ENCODE assay signal across 14 mouse cellular contexts in the genomic region with DNA sequence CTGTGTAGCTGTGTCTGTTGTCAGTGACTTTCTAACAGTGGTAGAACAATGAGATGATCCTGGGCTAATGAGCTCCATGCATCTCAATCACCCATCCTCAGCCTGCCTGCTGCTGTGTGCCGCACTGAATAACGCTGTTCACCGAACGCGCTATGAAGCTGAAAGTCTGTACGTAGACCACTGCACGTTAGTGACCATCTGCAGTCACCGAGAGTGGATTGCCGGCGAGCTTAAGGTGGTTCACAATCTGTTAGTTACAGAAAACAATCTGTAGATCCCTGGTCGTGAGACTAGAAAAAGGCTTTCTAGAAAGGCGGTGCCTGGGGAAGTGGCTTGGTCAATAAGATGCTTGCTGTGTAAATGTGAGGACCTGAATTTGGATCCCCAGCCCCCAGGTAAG.
"Had no signal": no experiment of that assay in that cellular context is flagged by ENCODE, and none has a peak within 500 bp of the region (broad histone marks: within the 10 kb centered on the region; RNA-seq: fewer than 3 reads in every experiment).

No protein-coding gene starts in this region.

- H3K9me3 ChIP-seq: limb, embryonic 10.5 days; liver, embryonic 15.5 days had no signal

- H3K36me3 ChIP-seq: limb, embryonic 10.5 days; liver, embryonic 15.5 days had no signal

- H3K27ac ChIP-seq: limb, embryonic 10.5 days; liver, embryonic 15.5 days; stomach, postnatal 0 days had no signal

- DNase-seq: kidney, adult 8-10 months; kidney, postnatal 25 days; layer of hippocampus, adult 9-11 months; lung, adult 2 months; lung, postnatal 36 days; right cerebral cortex, adult 18-20 months; right cerebral cortex, postnatal 25 days; thymus, adult 18-20 months; thymus, postnatal 14 days had no signal

- H3K4me3 ChIP-seq: limb, embryonic 10.5 days; liver, embryonic 15.5 days had no signal

- H3K4me2 ChIP-seq: liver, embryonic 11.5 days; liver, embryonic 15.5 days had no signal

- H3K4me1 ChIP-seq: liver, embryonic 15.5 days had no signal

- ATAC-seq: lung, postnatal 0 days had no signal

- H3K9ac ChIP-seq: liver, embryonic 15.5 days had no signal

- H3K27me3 ChIP-seq: liver, embryonic 15.5 days had no signal
